Mouse (Mus musculus) heart, embryonic 16.5 days (tissue): ENCODE measurements at regions not wholly inside any gene's neighbourhood (a gene's known extent, or its start where the extent isn't known, plus 50 kb on each side); places are given as distances from the start of the nearest gene placed in this dataset.

ENCODE experiments used
- ATAC-seq: fragments of 200-750 bp; cut with Nextera tagmentation; replicated peaks from 2 replicates; pipeline ENCODE4 v1.8.0; 2017; ENCODE audit warnings: moderate number of reproducible peaks; ENCODE audit not compliant: insufficient read depth, low FRiP score; ENCODE audit errors: extremely low read depth
- H3K27ac ChIP-seq: fragments of 300-500 bp; sonication (generic); 2 replicates; pipeline ENCODE4 v1.5.1; 2014; ENCODE audit warnings: mild to moderate bottlenecking, low read length, control low read depth, moderate library complexity
- H3K27me3 ChIP-seq: fragments of 300-500 bp; sonication (generic); 2 replicates; pipeline ENCODE4 v1.6.1; 2014; ENCODE audit warnings: low read length, mixed read lengths; ENCODE audit not compliant: control insufficient read depth, insufficient read depth
- H3K36me3 ChIP-seq: fragments of 300-500 bp; sonication (generic); 2 replicates; pipeline ENCODE4 v1.6.1; 2014; ENCODE audit not compliant: control insufficient read depth, insufficient read depth
- H3K4me1 ChIP-seq: fragments of 300-500 bp; sonication (generic); 2 replicates; pipeline ENCODE4 v1.6.1; 2014; ENCODE audit warnings: low read length, mixed read lengths; ENCODE audit not compliant: control insufficient read depth, insufficient read depth
- H3K4me2 ChIP-seq: fragments of 300-500 bp; sonication (generic); 2 replicates; pipeline ENCODE4 v1.6.1; 2014; ENCODE audit warnings: low read depth, mild to moderate bottlenecking, control low read depth, low read length
- H3K4me3 ChIP-seq: fragments of 300-500 bp; sonication (generic); 2 replicates; pipeline ENCODE4 v1.5.1; 2014; ENCODE audit warnings: mild to moderate bottlenecking, control low read depth, low read length
- H3K9ac ChIP-seq: fragments of 300-500 bp; sonication (generic); 2 replicates; pipeline ENCODE4 v1.6.1; 2014; ENCODE audit warnings: low read length, control low read depth
- H3K9me3 ChIP-seq: fragments of 300-500 bp; sonication (generic); replicated peaks from 2 replicates; pipeline ENCODE4 v1.6.1; 2016; ENCODE audit warnings: low read length; ENCODE audit not compliant: control insufficient read depth
- WGBS: fragments of 180-500 bp; shearing (Covaris S2); extraction: QIAGEN DNeasy Blood & Tissue Kit; methylation state at CpG from one replicate; pipeline ENCODE4 v1.1.7; 2014; 5-methylcytosine and 5-hydroxymethylcytosine counted together

DNA sequence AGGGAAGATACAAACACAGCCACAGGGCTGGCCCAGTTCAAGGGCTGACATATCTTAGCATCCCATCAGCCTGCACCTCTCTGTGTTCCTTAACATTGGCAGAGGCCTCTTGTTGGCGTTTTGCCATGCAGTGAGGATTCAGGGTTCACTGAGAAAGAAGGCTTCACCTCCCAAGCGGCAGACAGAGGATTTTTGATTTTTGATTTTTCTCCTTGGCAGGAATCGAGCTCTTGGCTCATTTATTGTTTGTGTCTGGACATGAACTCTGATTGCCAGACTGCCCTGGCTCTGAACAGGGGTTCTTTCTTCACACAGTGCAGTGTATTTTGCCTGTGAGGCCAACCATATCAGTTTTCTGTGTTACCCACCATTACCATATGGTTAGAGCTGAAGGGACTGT, 259.9 kb upstream of the Dcn start:
- Histone ChIP-seq H3K27ac (no peak overlapping the region), H3K4me2 (no peak overlapping the region), H3K9ac (no peak overlapping the region), H3K36me3 (no peaks in the 10 kb centered on the region), H3K4me1 (no peaks in the 10 kb centered on the region), H3K4me3 (no peak overlapping the region), H3K9me3 (no peaks in the 10 kb centered on the region), H3K27me3 (no peaks in the 10 kb centered on the region)
- ATAC-seq, result no peak
- WGBS, result 60% methylated on average over 3 of the region's 3 CpGs

DNA sequence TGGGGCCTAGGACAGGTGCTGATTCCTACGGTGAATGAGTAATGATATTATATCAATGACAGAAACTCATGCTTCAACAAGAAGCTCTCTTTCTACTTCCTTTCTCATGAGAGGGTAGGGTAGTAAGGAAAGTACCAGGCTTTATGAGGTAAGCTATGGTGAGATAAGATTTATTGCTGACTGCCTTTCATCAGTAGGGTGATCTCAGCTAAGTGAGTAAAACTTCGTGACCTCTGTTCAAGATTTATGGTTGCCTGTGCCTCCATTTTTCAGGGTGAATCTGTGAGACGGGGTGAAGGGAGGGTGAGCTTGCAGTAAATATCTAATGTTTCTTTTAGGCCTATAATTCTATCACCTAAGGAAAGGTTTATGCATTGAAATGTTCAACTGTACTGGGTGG, 259.0 kb upstream of the Dcn start:
- H3K4me3 ChIP-seq, result no peak overlapping the region
- no peaks in the 10 kb centered on the region for H3K9me3 ChIP-seq
- no peaks in the 10 kb centered on the region for H3K4me1 ChIP-seq
- H3K4me2 ChIP-seq, result no peak overlapping the region
- no peak overlapping the region for H3K27ac ChIP-seq
- H3K27me3 ChIP-seq, result no peaks in the 10 kb centered on the region
- H3K9ac ChIP-seq, result no peak overlapping the region
- H3K36me3 ChIP-seq, result no peaks in the 10 kb centered on the region
- 83% methylated on average over 3 of the region's 3 CpGs for WGBS
- ATAC-seq, result no peak

DNA sequence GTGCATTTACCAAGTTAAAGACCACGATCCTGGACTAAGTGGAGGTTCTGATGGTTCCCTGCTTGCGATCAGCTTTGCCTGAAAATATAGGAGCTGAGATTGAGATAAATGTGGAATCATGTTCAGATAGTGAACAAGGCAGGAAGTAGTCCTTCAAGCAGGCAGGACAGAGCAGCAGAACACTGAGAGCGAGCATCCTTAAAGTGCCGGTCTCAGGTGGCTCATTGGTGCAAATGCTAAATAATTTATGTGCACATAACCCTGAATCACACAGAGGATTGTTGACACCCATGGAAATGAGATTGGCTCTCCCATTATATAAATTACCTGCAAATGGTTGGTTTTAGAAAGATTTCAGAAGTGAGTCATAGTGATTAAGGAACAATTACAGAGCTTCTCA, 243.8 kb upstream of the Dcn start:
- Histone ChIP-seq H3K9me3 (no peaks in the 10 kb centered on the region), H3K27ac (no peak overlapping the region), H3K4me2 (no peak overlapping the region), H3K4me3 (no peak overlapping the region), H3K9ac (no peak overlapping the region), H3K36me3 (no peaks in the 10 kb centered on the region), H3K27me3 (no peaks in the 10 kb centered on the region), H3K4me1 (no peaks in the 10 kb centered on the region)
- ATAC-seq, result no peak
- WGBS, result 83% methylated on average over 4 of the region's 4 CpGs

DNA sequence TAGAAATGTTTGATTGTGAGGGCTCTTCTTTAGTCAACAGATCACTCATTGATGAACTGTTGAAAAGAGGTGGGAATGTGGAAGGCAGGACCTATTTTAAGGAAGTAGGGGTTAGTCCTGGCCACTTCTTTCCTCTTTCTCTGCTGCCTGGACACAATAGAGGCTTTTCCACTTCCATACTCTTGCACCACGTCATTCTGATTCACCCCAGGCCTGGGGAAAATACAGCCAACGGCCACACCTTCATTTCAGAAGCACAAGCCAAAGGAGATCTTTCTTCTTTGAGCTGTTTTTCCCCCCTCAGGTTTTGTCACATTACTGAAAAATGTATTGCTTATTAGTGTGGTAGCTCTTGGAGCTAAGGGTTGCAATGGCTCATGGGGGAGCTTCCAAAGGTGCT, 237.9 kb upstream of the Dcn start:
- WGBS, result 54% methylated on average over 2 of the region's 2 CpGs
- no peak for ATAC-seq
- H3K4me1 ChIP-seq, result no peaks in the 10 kb centered on the region

DNA sequence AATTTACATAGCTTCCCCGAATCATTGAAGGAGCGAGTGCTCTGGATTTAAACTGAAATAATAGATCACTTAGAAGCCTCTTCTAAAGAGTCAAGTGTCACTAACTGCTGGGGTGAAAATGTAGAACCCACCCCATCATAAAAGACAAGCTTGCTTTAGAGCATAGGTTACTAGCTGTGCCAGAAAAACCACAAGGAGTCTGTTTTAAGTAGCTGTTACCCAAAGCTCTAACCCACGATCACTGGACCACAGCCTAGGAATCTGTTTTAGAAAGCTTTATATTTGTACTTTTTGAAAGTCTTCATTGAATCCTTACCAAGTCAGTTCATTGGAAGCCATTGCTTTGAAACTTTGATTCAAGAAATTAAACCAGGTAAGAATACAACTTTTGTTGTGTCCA, 233.7 kb upstream of the Dcn start:
- Histone ChIP-seq H3K9ac (no peak overlapping the region), H3K27me3 (no peaks in the 10 kb centered on the region), H3K4me3 (no peak overlapping the region), H3K4me2 (no peak overlapping the region), H3K27ac (no peak overlapping the region), H3K36me3 (no peaks in the 10 kb centered on the region), H3K9me3 (no peaks in the 10 kb centered on the region), H3K4me1 (no peaks in the 10 kb centered on the region)
- no peak for ATAC-seq
- 80% methylated on average over 3 of the region's 3 CpGs for WGBS

More for the DNA sequence above, 237.9 kb upstream of the Dcn start:
- Histone ChIP-seq H3K27ac (no peak overlapping the region), H3K27me3 (no peaks in the 10 kb centered on the region), H3K9ac (no peak overlapping the region), H3K4me3 (no peak overlapping the region), H3K9me3 (no peaks in the 10 kb centered on the region), H3K4me2 (no peak overlapping the region), H3K36me3 (no peaks in the 10 kb centered on the region)

DNA sequence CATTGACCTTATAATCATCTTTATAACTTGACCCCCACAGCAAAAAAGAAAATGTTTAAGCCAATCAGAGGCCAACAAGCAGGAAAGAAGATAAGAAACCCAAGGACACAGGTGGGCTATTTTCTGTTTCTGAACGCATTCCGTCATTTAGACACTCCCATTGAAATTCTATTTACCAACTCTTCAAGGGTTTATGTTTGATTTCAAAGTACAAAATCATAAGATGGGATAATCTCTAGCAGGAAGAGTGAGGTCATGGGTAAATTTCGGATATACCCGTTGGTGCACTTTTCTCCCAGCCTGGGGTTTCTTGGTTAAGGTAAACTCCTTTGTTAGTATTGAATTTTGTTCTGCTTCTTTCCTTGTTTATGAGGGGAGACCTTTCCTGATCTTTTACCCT, 230.9 kb upstream of the Dcn start:
- Histone ChIP-seq H3K4me1 (no peaks in the 10 kb centered on the region), H3K9me3 (no peaks in the 10 kb centered on the region), H3K4me2 (no peak overlapping the region), H3K4me3 (no peak overlapping the region), H3K27ac (no peak overlapping the region), H3K36me3 (no peaks in the 10 kb centered on the region), H3K9ac (no peak overlapping the region), H3K27me3 (no peaks in the 10 kb centered on the region)
- ATAC-seq, result no peak
- WGBS, result 77% methylated on average over 4 of the region's 4 CpGs

DNA sequence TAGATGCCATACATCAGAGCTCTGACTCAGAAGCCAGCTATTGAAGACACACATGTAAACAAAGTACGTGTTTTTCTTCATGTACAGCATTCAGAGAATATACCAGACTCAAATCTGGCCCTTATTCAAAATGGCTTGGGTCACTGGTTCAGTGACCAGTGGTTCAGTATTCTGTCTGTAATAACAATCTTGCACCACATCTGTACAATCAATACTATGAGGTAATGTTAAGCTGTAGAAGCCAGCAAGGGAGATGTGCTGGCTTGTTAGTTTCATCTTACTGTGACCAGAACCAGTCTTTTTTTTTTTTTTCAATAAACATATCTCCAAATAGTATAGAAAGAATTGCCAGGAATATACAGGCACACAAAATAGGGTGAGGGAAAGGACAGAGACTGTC, 229.6 kb upstream of the Dcn start:
- ATAC-seq, result no peak
- no peak overlapping the region for H3K9ac ChIP-seq
- 85% methylated on average over 1 of the region's 1 CpGs for WGBS
- H3K36me3 ChIP-seq, result no peaks in the 10 kb centered on the region
- H3K27me3 ChIP-seq, result no peaks in the 10 kb centered on the region
- no peak overlapping the region for H3K4me2 ChIP-seq
- H3K4me3 ChIP-seq, result no peak overlapping the region
- no peaks in the 10 kb centered on the region for H3K9me3 ChIP-seq
- H3K27ac ChIP-seq, result no peak overlapping the region
- H3K4me1 ChIP-seq, result no peaks in the 10 kb centered on the region

DNA sequence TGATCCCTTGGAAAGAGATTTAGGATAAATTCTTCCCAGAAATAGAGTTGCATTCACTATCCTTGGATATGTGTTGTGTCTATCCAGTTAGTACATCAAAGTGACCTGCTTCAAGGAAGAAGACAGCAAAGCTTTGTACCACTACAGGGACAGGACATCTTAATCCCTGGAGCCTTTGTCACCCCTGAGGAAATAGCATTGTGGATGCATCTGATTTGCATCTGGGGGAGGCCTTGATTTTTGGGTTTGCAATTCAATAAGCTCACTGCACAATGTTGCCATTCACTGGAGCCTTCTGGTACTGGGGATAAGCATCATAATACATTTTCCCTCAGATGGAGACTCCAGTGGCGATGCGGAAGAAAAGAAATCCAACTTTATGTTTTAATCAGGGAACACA, 229.2 kb upstream of the Dcn start:
- no peak for ATAC-seq
- no peaks in the 10 kb centered on the region for H3K4me1 ChIP-seq
- H3K9me3 ChIP-seq, result no peaks in the 10 kb centered on the region
- no peak overlapping the region for H3K4me3 ChIP-seq
- H3K27ac ChIP-seq, result no peak overlapping the region
- no peaks in the 10 kb centered on the region for H3K27me3 ChIP-seq
- no peak overlapping the region for H3K9ac ChIP-seq
- WGBS, result 93% methylated on average over 2 of the region's 2 CpGs
- no peak overlapping the region for H3K4me2 ChIP-seq
- no peaks in the 10 kb centered on the region for H3K36me3 ChIP-seq

DNA sequence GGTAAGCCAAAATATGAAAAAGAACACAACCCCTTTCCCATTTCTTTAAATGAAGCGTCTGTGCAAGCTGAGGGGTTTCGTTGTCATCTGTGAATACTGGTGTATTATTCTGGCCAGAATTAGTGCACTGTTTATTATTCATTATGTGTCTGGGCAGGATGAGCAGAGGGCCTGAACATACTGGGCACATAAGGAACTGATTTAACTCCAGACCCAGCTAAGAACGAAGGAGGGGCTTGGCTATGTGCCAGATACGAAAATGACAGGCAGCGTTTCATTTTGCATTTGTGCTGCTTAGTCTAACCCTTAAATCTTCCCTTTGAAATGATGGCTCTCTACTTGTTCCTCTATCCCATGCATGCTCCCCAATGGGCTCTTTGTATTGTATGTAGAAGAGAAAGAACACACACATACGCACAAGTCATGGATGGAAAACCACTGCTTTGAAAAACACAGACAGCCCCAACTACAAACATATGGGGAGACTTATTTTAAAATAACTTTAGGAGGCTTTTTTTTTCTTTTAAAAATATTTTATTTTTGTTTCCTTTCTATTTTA, 213.4 kb upstream of the Dcn start:
- Histone ChIP-seq H3K27me3 (no peaks in the 10 kb centered on the region), H3K4me1 (no peaks in the 10 kb centered on the region), H3K36me3 (no peaks in the 10 kb centered on the region), H3K27ac (no peak overlapping the region), H3K9ac (no peak overlapping the region), H3K4me3 (no peak overlapping the region), H3K4me2 (no peak overlapping the region), H3K9me3 (no peaks in the 10 kb centered on the region)
- no peak for ATAC-seq
- 66% methylated on average over 6 of the region's 6 CpGs for WGBS

DNA sequence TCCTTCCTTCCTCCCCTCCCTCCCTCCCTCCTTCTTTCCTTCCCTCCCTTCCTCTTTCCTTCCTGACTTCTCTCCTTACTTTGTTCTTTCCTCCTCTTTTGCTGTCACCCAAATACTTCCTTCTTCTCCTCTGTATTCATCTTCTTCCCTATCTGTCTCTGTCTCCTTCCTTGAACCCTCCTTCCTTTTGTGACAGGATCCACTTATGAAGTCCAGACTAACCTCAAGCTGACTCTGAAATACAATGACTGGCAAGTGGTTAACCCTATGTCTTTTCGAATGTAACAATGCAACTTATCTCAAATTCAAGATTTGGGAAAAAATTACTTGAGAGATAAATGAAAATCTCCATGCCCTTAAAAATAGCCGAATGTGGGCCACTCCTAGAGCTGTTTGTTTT, 197.0 kb upstream of the Dcn start:
- no peak overlapping the region for H3K4me3 ChIP-seq
- no peaks in the 10 kb centered on the region for H3K9me3 ChIP-seq
- no peak overlapping the region for H3K9ac ChIP-seq
- H3K4me1 ChIP-seq, result no peaks in the 10 kb centered on the region
- H3K27me3 ChIP-seq, result no peaks in the 10 kb centered on the region
- WGBS, result 57% methylated on average over 2 of the region's 2 CpGs
- no peak overlapping the region for H3K4me2 ChIP-seq
- no peak for ATAC-seq
- no peak overlapping the region for H3K27ac ChIP-seq
- no peaks in the 10 kb centered on the region for H3K36me3 ChIP-seq
